Mouse (Mus musculus): ENCODE results near the gene Phf2.

Gene Phf2

DNA sequence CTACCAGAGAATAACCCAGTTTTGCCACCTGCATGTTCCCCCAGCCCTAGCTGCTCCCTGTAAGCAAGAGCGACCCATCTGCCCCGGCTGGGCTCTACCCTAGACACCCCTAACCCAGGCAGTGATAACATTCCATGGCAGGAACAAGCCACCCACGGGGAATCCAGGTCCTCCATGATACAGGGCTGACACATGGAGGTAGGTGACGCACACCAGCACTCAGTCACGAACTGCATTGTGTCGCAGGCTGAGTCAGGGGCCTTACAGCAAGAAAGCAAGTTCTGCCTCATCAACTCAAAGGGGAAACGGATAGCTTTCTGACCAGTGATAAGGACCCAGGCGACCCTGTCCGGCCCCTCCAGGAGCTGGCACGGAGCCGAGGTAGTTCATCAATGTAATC lies 74.0 kb downstream of the Phf2 start:
- no peak for TF ChIP-seq GATA4 (IDR thresholded peaks at IDR 0.05; ENCODE audit: insufficient replicate concordance, low read length)

DNA sequence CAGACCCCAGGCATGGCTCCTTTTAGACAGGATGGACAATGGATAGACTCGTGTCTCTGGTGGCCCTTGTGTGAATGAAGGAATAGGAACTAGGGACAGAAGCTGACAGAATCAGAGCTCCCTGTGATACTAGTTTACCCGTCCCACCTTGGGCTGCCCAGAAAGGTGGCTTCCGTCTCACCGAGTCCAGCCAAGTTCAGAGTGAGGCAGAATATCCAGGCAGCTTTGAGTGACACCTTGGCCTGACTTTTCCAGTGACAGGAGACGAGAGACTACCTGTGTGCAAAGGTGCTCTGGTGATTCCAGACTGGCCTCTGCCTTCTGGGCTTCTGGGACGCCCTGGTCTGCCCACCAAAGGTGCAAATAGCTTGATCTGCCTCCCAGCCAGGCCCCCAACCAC lies 75.2 kb downstream of the Phf2 start:
- no peak for TF ChIP-seq GATA4 (IDR thresholded peaks at IDR 0.05; ENCODE audit: insufficient replicate concordance, low read length)

DNA sequence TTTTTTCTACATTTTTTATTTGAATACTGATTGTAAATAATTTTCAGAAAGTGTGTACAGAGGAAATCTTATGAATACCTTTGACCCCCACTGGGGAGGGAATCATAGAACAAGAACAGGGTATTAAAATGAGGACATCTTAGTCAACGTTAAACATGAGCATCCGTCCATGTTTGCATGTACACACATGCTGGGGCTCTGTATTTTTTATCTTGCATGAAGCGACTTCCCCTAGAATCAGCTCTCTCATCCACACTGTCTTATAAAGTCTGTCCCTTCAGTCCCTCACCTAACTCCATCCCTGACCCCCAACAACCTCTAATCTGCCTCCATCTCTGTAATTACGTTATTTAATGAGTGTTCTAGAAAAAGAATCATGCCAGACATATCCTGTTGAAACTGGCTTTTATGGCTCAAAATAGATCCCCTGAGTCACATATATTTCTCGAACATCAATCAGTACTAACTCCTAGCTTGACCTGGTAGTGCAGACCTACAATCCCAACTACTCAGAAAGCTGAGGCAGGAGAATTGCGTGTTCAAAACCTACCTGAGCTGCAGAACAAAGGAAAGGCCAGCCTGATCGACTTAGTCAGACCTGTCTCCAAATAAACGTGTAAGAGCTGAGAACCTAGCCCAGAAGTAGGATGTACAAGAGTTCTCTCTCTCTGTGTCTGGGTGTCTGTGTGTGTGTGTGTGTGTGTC lies 86.2 kb downstream of the Phf2 start:
- TF ChIP-seq GATA4 (IDR thresholded peaks at IDR 0.05; ENCODE audit: insufficient replicate concordance, low read length): no peak

DNA sequence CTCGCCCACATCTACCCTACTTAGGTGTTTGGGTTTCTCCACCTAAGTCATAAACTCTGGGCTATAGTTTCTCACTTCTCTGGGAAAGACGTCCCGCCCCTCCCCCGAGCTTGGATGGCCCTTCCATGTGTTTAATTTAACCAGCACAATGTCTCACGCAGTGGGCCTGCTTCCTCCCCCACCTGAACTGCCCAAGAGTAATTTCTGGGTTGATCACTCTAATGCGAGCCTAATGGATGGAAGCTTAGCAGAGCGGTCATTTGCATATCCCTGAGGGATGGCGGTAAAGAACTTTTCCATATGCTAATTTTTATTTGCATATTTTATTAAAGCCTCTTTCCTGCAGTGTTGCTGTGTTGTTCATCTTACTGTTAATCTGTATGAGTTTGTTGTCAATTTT lies 86.8 kb downstream of the Phf2 start:
- no peak for TF ChIP-seq GATA4 (IDR thresholded peaks at IDR 0.05; ENCODE audit: insufficient replicate concordance, low read length)

DNA sequence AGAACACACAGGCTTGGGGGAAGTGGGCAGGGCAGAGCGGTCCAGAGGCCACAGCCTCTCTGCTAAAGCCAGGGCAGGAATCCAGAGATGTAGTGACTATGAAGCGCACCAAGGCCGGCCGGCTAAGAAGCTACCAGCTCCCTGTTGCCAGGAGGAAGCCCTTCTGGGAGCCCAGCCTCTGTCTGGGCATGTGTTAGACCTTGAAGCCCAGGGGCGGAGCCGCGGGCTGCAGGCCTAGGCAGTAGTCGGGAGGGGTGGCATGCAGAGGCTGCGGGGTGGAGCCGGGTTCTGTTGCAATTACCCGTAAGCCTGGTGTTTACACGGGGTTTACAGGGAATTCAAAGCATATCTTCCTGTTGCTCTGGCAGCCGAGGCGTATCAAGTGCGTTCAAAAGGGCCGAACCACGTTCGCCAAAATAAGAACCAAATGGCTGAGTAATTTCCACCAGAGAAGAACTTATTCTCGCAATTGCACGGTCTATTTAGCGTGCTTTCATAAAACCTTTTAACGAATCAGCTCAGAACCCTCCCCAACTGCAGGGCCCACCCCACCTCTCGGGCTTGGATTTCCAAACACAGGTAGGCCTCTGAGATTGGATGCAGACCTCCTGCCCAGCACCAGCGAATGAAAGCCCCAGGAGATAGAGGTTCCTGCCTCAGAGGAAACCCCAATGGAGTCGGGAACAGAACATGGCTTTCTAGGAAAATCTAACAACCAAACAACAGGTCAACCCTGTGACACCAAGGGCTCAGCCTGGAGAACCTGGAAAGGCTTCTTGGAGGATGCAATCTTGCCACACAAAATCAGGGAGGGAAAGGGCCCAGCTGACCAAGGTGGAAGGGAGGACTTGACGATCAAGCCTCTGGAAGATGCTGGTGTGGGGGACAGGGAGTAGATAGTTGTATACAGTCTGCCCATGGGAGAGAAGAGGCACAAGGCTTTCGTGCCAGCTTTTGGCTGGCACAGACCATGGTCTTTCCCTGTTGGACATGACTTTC lies 87.9 kb downstream of the Phf2 start:
- TF ChIP-seq GATA4 (IDR thresholded peaks at IDR 0.05; ENCODE audit: insufficient replicate concordance, low read length): no peak

DNA sequence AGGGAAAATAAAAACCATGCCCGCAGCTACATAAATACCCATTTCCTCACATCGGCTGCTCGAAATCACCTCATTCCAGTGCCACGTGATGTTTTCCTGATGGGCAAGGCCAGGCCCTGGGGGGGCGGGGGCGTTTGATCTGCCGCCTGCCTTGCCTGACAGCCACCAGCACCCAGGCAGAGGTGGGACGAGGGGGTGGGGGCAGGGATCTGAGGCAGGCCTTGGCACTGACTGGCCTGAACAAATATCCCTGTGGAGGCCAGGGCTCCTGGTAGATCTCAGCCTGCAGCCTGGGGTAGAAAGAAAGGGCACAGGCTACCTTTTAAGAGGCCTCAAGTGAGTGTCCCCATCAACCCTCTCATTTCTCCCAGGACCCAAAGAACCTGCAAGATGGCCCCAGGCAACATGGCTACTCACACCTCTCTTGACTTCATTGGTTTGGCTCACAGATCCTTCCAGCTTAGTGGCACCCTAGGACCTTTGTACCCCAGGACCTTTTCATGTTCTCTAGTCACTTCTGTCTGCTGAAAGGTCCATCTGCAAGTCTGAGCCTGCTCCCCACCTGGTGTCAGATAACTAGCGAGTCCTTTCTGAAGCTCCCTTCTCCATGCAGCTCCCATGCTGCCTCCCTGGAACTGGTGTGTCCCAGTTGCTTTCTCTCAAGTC lies 90.4 kb downstream of the Phf2 start:
- TF ChIP-seq GATA4 (IDR thresholded peaks at IDR 0.05; ENCODE audit: insufficient replicate concordance, low read length): no peak

DNA sequence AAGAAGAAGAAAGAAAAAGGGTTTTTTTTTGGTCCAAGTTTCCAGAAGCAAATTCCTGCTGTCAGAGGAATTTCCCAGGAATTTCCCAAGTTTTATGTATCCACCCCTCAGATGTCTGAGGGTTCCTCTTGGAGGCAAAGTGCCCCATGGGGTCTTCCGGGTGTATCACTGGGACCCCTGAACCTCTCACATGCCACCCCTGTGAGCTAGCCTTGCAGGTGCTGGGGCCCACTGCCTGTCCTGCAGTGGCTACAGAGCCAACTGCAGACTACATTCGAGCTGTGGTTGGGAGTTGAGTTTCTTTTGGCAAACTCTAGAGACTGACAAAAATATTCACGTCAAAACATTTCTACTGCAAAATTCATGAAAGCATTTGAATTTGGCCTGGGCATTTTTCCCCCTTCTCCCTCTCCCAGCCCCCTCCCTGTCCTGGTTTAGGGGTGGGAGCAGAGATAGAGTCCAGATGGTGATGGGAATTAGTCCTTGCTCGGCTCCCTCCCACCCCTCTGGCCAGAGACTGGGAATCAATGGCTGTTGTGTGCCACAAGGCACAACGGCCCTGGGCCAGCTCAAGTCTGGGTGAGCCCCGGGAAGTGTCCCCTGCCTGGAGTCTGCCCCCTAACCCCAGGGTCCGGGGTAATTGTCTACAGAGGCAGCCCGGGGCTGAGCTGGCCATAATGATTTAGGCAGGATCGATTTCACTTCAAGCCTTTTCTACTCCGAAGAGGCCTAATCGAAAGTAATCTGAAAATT lies 91.2 kb downstream of the Phf2 start:
- TF ChIP-seq GATA4 (IDR thresholded peaks at IDR 0.05; ENCODE audit: insufficient replicate concordance, low read length): no peak

DNA sequence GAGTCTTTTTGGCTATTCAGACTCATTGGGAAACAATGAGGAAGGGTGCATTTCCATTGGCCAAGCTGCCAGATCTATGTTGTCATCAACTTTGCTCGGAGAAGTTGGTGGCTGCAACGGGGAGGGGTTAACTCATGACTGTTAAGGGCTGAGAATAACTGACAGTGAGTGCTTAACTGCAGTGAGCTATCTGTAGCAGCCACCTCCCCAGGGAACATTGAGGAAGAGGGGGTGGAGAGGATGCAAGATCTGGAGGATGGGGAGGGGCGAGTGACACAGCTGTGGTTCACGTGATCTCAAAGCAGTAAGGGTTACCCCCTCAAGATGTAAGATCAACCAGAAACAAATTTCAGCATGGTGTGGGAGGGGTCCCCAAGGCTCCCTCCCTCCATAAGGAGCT lies 92.8 kb downstream of the Phf2 start:
- no peak for TF ChIP-seq GATA4 (IDR thresholded peaks at IDR 0.05; ENCODE audit: insufficient replicate concordance, low read length)

DNA sequence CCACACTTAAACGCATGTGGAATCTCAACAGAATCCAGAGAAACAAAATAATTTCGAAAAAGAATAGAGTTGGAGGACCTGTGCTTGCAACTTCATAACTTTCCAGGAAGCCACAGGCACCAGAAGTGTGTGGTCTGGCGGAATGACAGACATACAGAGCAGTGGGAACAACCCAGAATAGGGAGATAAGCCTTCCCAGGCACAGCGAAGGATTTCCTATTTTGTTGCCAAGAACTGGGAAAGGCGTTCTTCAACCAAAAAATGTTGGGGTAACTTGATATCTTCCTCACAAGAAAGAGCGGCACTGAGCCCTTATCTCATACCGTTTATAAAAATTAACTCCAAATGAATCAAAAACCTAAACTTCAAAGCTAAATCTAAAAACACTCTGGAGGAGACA lies 96.4 kb downstream of the Phf2 start:
- TF ChIP-seq GATA4 (IDR thresholded peaks at IDR 0.05; ENCODE audit: insufficient replicate concordance, low read length): no peak

DNA sequence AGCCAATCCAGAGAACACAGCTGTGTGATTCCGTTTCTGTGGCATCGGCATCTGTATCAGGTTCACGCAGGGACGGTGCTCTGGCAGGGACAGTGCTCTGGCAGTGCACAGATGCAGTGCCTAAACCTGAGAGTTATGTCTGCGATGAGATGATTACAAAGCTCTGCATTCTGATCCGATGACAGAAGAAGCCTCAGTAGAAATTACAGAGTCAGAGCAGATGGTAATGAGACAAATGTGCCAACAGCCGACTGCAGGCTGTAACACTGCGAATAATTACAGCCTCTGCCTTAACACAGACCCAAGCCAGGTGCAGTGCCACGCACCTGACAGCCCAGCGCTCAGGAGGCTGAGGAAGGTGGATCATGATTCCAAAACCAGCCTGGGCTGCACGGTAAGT lies 102.8 kb downstream of the Phf2 start:
- TF ChIP-seq GATA4 (IDR thresholded peaks at IDR 0.05; ENCODE audit: insufficient replicate concordance, low read length): no peak

DNA sequence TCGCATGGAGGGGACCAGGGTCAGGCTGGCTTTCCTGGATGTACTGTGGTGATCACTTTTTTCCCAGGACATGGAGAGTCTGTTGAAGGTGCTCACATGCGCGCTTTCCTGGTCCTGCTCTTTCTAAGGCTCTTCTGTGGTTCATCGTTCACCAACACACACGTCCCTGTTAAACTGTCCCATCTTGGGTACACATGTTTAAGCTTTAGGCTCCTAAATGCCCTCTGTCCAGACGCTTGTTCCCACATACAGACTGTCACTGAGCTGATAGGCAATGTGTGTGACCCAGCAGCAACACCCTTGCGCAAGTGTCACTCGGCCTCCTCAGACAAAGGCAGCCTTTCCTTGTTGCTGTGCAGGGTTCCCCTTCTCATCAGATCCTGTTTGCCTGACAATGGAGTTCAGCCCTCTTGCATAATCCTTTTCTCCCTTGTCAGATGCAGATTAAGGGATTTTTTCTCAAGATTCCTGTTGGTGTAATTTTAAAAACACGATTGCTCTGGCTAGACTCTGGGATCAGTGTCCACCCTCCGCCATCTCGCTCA lies 107.1 kb downstream of the Phf2 start:
- TF ChIP-seq GATA4 (IDR thresholded peaks at IDR 0.05; ENCODE audit: insufficient replicate concordance, low read length): no peak

DNA sequence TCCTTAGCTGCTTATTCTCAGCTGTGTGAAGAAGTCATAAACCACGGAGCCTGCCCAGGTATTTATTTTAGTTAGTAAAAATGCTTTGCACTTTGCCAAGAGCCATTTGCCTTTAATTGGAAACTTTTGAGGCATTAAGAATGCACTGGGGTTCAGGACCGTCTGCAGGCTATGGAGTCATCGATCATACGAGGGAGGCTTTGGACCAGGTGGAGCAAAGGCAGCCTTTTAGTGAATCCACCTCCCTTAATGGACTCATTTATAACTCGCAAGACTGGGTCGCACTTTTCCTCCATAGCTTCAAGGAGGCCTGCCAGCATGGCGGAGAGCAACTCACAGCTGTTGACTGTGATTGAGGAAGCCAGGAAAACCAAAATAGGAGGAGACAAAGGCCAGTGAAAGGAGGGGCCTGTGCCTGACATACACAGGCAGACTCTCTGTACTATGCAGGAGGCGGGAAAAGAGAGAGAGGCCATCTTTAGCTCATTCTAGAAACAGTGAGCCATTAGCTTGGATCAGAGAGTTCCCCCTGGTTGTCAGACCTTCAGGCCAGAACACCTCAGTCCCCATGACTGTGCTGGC lies 110.0 kb downstream of the Phf2 start:
- no peak for TF ChIP-seq GATA4 (IDR thresholded peaks at IDR 0.05; ENCODE audit: insufficient replicate concordance, low read length)

DNA sequence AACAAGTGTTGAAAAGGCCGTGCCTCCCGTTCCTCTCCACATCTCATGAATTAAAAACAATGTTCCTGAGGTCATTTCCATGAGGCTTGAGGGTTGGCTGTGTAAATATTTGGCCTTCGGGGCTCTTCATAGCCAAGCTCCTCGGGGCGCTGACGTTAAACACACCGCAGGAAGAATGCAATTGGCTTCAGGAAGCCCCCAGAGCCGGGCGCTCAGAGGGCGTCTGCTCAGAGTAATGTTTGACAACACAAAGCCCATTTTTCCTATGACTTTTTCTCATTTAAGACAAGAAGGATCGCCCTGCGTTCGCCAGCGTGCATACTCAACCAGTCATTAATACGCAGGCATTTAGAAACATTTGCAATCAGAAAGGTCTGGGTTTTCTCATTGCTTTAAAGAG lies 114.2 kb downstream of the Phf2 start:
- no peak for TF ChIP-seq GATA4 (IDR thresholded peaks at IDR 0.05; ENCODE audit: insufficient replicate concordance, low read length)

Measured in liver, adult (tissue).